Mouse (Mus musculus): ENCODE measurements around the gene Nceh1.

The Nceh1 gene

GRCm38 (mm10) chr3:27190865-27191264 is 8.1 kb downstream of the Nceh1 start:
- peak; percentile 84 for DNase-seq (ENCODE audit: low read depth, low spot score)

GRCm38 (mm10) chr3:27191856-27192255 is 9.1 kb downstream of the Nceh1 start:
- no peak for DNase-seq (ENCODE audit: low read depth, low spot score)

GRCm38 (mm10) chr3:27193844-27194317 is 11.1 kb downstream of the Nceh1 start:
- no peak for DNase-seq (ENCODE audit: low read depth, low spot score)

- no peak for DNase-seq (ENCODE audit: low read depth, low spot score)
These were observed 12.4 kb downstream of the Nceh1 start for GRCm38 (mm10) chr3:27195153-27195552.

GRCm38 (mm10) chr3:27195573-27196227 is 12.9 kb downstream of the Nceh1 start:
- DNase-seq (ENCODE audit: low read depth, low spot score), result no peak

GRCm38 (mm10) chr3:27196529-27196928 is 13.8 kb downstream of the Nceh1 start:
- DNase-seq (ENCODE audit: low read depth, low spot score), result no peak

- DNase-seq (ENCODE audit: low read depth, low spot score), result no peak
These were observed 15.1 kb downstream of the Nceh1 start for GRCm38 (mm10) chr3:27197816-27198215.

- DNase-seq (ENCODE audit: low read depth, low spot score), result no peak
These were observed 16.4 kb downstream of the Nceh1 start for GRCm38 (mm10) chr3:27199120-27199519.

GRCm38 (mm10) chr3:27201728-27202411 is 19.1 kb downstream of the Nceh1 start:
- no peak for DNase-seq (ENCODE audit: low read depth, low spot score)

- DNase-seq (ENCODE audit: low read depth, low spot score), result no peak
These were observed 22.3 kb downstream of the Nceh1 start for GRCm38 (mm10) chr3:27205068-27205467.

- no peak for DNase-seq (ENCODE audit: low read depth, low spot score)
These were observed 22.9 kb downstream of the Nceh1 start for GRCm38 (mm10) chr3:27205514-27206220.

- no peak for DNase-seq (ENCODE audit: low read depth, low spot score)
These were observed 23.4 kb downstream of the Nceh1 start for GRCm38 (mm10) chr3:27206221-27206560.

GRCm38 (mm10) chr3:27206577-27206976 is 23.8 kb downstream of the Nceh1 start:
- no peak for DNase-seq (ENCODE audit: low read depth, low spot score)

GRCm38 (mm10) chr3:27209707-27210106 is 26.9 kb downstream of the Nceh1 start:
- peak; percentile 32 for DNase-seq (ENCODE audit: low read depth, low spot score)

- no peak for DNase-seq (ENCODE audit: low read depth, low spot score)
These were observed 27.5 kb downstream of the Nceh1 start for GRCm38 (mm10) chr3:27210271-27210670.

- no peak for DNase-seq (ENCODE audit: low read depth, low spot score)
These were observed 31.5 kb downstream of the Nceh1 start for GRCm38 (mm10) chr3:27214016-27214816.

GRCm38 (mm10) chr3:27217331-27217730 is 34.6 kb downstream of the Nceh1 start:
- peak; percentile 95 for DNase-seq (ENCODE audit: low read depth, low spot score)

- DNase-seq (ENCODE audit: low read depth, low spot score), result no peak
These were observed 35.8 kb downstream of the Nceh1 start for GRCm38 (mm10) chr3:27218604-27219003.

GRCm38 (mm10) chr3:27222052-27222451 is 39.3 kb downstream of the Nceh1 start:
- no peak for DNase-seq (ENCODE audit: low read depth, low spot score)

GRCm38 (mm10) chr3:27222488-27222887 is 39.7 kb downstream of the Nceh1 start:
- DNase-seq (ENCODE audit: low read depth, low spot score), result no peak

GRCm38 (mm10) chr3:27227629-27228453 is 45.1 kb downstream of the Nceh1 start:
- DNase-seq (ENCODE audit: low read depth, low spot score), result no peak

All from R1 (cell line).